Mouse (Mus musculus) megakaryocyte, embryonic 14.5 days (primary cell): ENCODE data around the gene Ppp6r1.

Experiments
- FLI1 ChIP-seq: IDR thresholded peaks from 2 replicates; pipeline ENCODE4 v1.6.1; 2012; ENCODE audit warnings: low read length, inconsistent platforms, mixed read lengths
- GATA1 ChIP-seq: IDR thresholded peaks from 3 replicates; pipeline ENCODE4 v1.6.1; 2012; ENCODE audit warnings: mixed read lengths, low read length, inconsistent platforms, borderline replicate concordance

DNA sequence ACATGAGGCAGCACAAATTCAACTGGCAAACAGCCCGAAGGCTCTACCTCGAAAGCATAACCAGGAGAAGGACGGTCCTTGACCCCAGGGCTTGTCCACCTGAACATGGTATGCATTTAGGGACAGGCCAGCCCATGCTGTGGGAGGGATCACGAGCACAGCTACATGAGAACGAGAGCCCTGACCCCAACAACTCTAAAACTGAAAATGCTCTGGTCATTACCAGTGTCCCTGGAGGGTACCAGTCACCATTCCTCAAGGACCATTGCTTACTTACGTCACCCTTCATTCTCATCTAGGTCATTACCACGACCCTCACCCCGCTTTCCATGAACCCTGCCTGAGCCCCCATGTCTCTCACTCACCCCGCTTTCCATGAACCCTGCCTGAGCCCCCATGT is 10.3 kb upstream of the Ppp6r1 start:
- TF ChIP-seq GATA1 (no peak), FLI1 (no peak)
